Mouse (Mus musculus) spleen, adult 2 months (tissue): ENCODE measurements around the gene Cplx3. TPM values are rescaled to one million over a fixed set of nuclear protein-coding genes. Genes with fewer than 3 reads are reported as not detected.

Source experiments
- DNase-seq, 2 experiments: peaks; one replicate each; pipeline versions ENCODE4 v3.0.0 to v3.0.0-alpha.2; 2012 to 2021; ENCODE audit warnings: low spot score in 2 of 2, low read depth in 1 of 2
- H3K27ac ChIP-seq: fragments of 200-500 bp; 2 replicates; pipeline ENCODE4 v1.5.1; 2012; ENCODE audit warnings: low read length, inconsistent platforms; ENCODE audit not compliant: insufficient read depth
- H3K27me3 ChIP-seq: fragments of 200-500 bp; 2 replicates; pipeline ENCODE4 v1.6.1; 2012; ENCODE audit warnings: mild to moderate bottlenecking, moderate library complexity, low read length, inconsistent platforms; ENCODE audit not compliant: control insufficient read depth, insufficient read depth
- H3K36me3 ChIP-seq: fragments of 200-500 bp; 2 replicates; pipeline ENCODE4 v1.6.1; 2012; ENCODE audit warnings: mild to moderate bottlenecking, low read length, inconsistent platforms; ENCODE audit not compliant: control insufficient read depth, insufficient read depth
- H3K4me1 ChIP-seq: fragments of 200-500 bp; 2 replicates; pipeline ENCODE4 v1.6.1; 2011; ENCODE audit warnings: inconsistent platforms; ENCODE audit not compliant: control insufficient read depth, insufficient read depth, insufficient read length
- H3K4me3 ChIP-seq: fragments of 200-500 bp; 2 replicates; pipeline ENCODE4 v1.5.1; 2011; ENCODE audit warnings: mild to moderate bottlenecking, inconsistent platforms; ENCODE audit not compliant: insufficient read depth, insufficient read length; ENCODE audit errors: extremely low read depth
- CTCF ChIP-seq: fragments of 200-500 bp; IDR thresholded peaks from 2 replicates; pipeline ENCODE4 v1.5.1; 2011; ENCODE audit warnings: mild to moderate bottlenecking, inconsistent platforms; ENCODE audit not compliant: insufficient read depth, insufficient read length, insufficient replicate concordance; ENCODE audit errors: extremely low read depth
- POLR2A ChIP-seq: fragments of 200-500 bp; IDR thresholded peaks from 2 replicates; pipeline ENCODE4 v1.6.1; 2011; ENCODE audit warnings: low read depth, low read length, inconsistent platforms
- WGBS: fragments of 180-500 bp; shearing (Covaris S2); methylation state at CpG from one replicate; pipeline ENCODE4 v1.1.7; 2018; 5-methylcytosine and 5-hydroxymethylcytosine counted together
- polyA plus RNA-seq: library from polyadenylated mRNA; depleted of rRNA; stranded (reverse); fragments of >200 nt; gene quantifications from 2 replicates; pipeline ENCODE4 v1.2.3, GENCODE M21; 2012

Gene Cplx3
- polyA plus RNA-seq, 1 experiment, result not detected

GRCm38 (mm10) chr9:57560861-57561710 lies 45.0 kb downstream of the Cplx3 start, which contains the start of gene Scamp2:
TSS of gene Scamp2 (plus strand) at chr9:57560943.
- under 1% methylated on average over 37 of the region's 37 CpGs for WGBS
- peaks cover 20% of the 10 kb centered on the region; the same call in 1 of the 2 replicates for H3K4me1 ChIP-seq
- TF ChIP-seq CTCF, result 0 out of 2 replicates have a peak, but pooled peaks have one; percentile 9
- peak; percentile 87 for TF ChIP-seq POLR2A

GRCm38 (mm10) chr9:57560263-57560662 lies 45.8 kb downstream of the Cplx3 start:
- 31% methylated on average over 7 of the region's 7 CpGs for WGBS
- Histone ChIP-seq H3K4me3 (peak overlapping the region; percentile 95), H3K36me3 (no peaks in the 10 kb centered on the region), H3K27me3 (no peaks in the 10 kb centered on the region), H3K27ac (no peak overlapping the region), H3K4me1 (peaks cover 15% of the 10 kb centered on the region; the same call in 1 of the 2 replicates)
- no peak for TF ChIP-seq POLR2A
- no peak for DNase-seq

More at GRCm38 (mm10) chr9:57560861-57561710, 45.0 kb downstream of the Cplx3 start, which contains the start of gene Scamp2:
- H3K4me3 ChIP-seq, result peak within 1 kb of the TSS; percentile 95
- H3K27me3 ChIP-seq, result no peaks in the 10 kb centered on the region
- H3K27ac ChIP-seq, result peak within 1 kb of the TSS; percentile 93
- H3K36me3 ChIP-seq, result no peaks in the 10 kb centered on the region
- peak; percentile 91 to 92 for DNase-seq

GRCm38 (mm10) chr9:57559568-57559967 lies 46.5 kb downstream of the Cplx3 start:
- no peak overlapping the region for H3K27ac ChIP-seq
- DNase-seq, result no peak
- peaks cover 15% of the 10 kb centered on the region; the same call in 1 of the 2 replicates for H3K4me1 ChIP-seq
- H3K36me3 ChIP-seq, result no peaks in the 10 kb centered on the region
- WGBS, result 70% methylated on average over 2 of the region's 2 CpGs
- H3K27me3 ChIP-seq, result no peaks in the 10 kb centered on the region
- no peak overlapping the region for H3K4me3 ChIP-seq
- TF ChIP-seq POLR2A (no peak), CTCF (no peak)

GRCm38 (mm10) chr9:57558625-57559024 lies 47.5 kb downstream of the Cplx3 start:
- no peak for DNase-seq
- 58% methylated on average over 4 of the region's 4 CpGs for WGBS

GRCm38 (mm10) chr9:57557215-57557614 lies 48.9 kb downstream of the Cplx3 start:
- no peaks in the 10 kb centered on the region for H3K27me3 ChIP-seq
- H3K27ac ChIP-seq, result no peak overlapping the region
- no peak overlapping the region for H3K4me3 ChIP-seq
- WGBS, result 72% methylated on average over 3 of the region's 3 CpGs
- no peaks in the 10 kb centered on the region for H3K36me3 ChIP-seq
- H3K4me1 ChIP-seq, result peaks cover 8% of the 10 kb centered on the region; the same call in 1 of the 2 replicates
- no peak for TF ChIP-seq CTCF
- no peak for DNase-seq

More at GRCm38 (mm10) chr9:57558625-57559024, 47.5 kb downstream of the Cplx3 start:
- H3K36me3 ChIP-seq, result no peaks in the 10 kb centered on the region
- H3K27ac ChIP-seq, result no peak overlapping the region
- no peak for TF ChIP-seq CTCF
- TF ChIP-seq POLR2A, result no peak
- peaks cover 15% of the 10 kb centered on the region; the same call in 1 of the 2 replicates for H3K4me1 ChIP-seq
- no peaks in the 10 kb centered on the region for H3K27me3 ChIP-seq
- H3K4me3 ChIP-seq, result no peak overlapping the region

GRCm38 (mm10) chr9:57554753-57555152 lies 51.3 kb downstream of the Cplx3 start:
- Histone ChIP-seq H3K27ac (no peak overlapping the region), H3K27me3 (no peaks in the 10 kb centered on the region), H3K4me3 (no peak overlapping the region), H3K36me3 (no peaks in the 10 kb centered on the region), H3K4me1 (peaks cover 3% of the 10 kb centered on the region; the same call in 1 of the 2 replicates)
- 87% methylated on average over 3 of the region's 3 CpGs for WGBS
- no peak for DNase-seq
- TF ChIP-seq CTCF, result no peak
- no peak for TF ChIP-seq POLR2A

GRCm38 (mm10) chr9:57553119-57553518 lies 53.0 kb downstream of the Cplx3 start:
- TF ChIP-seq CTCF (no peak), POLR2A (no peak)
- Histone ChIP-seq H3K4me3 (no peak overlapping the region), H3K27ac (no peak overlapping the region), H3K27me3 (no peaks in the 10 kb centered on the region), H3K4me1 (peaks cover 3% of the 10 kb centered on the region; the same call in 1 of the 2 replicates), H3K36me3 (peaks cover 2% of the 10 kb centered on the region; the same call in 1 of the 2 replicates)
- DNase-seq, result no peak
- 88% methylated on average over 11 of the region's 11 CpGs for WGBS
